Mouse (Mus musculus): ENCODE data around the gene Acad8.

DNA sequence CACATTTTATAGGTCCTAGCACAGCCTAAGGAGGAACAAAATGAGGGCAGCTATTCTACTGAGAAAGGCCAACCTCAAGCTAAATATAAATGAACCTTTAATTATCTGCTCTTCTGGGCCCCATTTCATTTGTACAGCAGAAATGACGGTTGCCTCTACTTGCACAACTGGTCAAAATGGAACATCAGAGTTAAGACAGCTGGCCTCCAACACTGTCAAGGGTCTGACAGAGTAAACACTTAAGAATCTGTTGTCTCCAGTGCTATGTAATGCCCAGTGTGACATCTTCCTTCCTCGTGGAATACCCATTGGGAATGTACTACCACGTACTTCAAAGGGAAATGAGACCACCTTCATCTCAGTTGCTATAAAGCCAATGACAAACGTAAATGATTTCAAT, 12.2 kb upstream of the Acad8 start:
- TF ChIP-seq MAFK (IDR thresholded peaks at IDR 0.05; ENCODE audit: insufficient read depth, low read depth, low read length) (no peak), CHD2 (IDR thresholded peaks at IDR 0.05; ENCODE audit: low read depth, low read length) (no peak)

Data from ES-E14 (cell line).